Mouse (Mus musculus) kidney, adult 2 months (tissue): ENCODE measurements at regions not wholly inside any gene's neighbourhood (a gene's known extent, or its start where the extent isn't known, plus 50 kb on each side); places are given as distances from the start of the nearest gene placed in this dataset.

Experiments
- DNase-seq: peaks from one replicate; pipeline ENCODE4 v3.0.0; 2021
- H3K27ac ChIP-seq: fragments of 200-500 bp; 2 replicates; pipeline ENCODE4 v1.5.1; 2012; ENCODE audit warnings: low read depth, low read length, control low read depth, inconsistent platforms; ENCODE audit not compliant: insufficient read depth
- H3K27me3 ChIP-seq: fragments of 200-500 bp; replicated peaks from 2 replicates; pipeline ENCODE4 v1.6.1; 2012; ENCODE audit warnings: mild to moderate bottlenecking, moderate library complexity, low read length, inconsistent platforms; ENCODE audit not compliant: control insufficient read depth, insufficient read depth
- H3K36me3 ChIP-seq: fragments of 200-500 bp; 2 replicates; pipeline ENCODE4 v1.6.1; 2012; ENCODE audit warnings: mild to moderate bottlenecking, moderate library complexity, low read length, inconsistent platforms; ENCODE audit not compliant: control insufficient read depth, insufficient read depth
- H3K4me1 ChIP-seq: fragments of 200-500 bp; 2 replicates; pipeline ENCODE4 v1.6.1; 2011; ENCODE audit warnings: low read length; ENCODE audit not compliant: control insufficient read depth, insufficient read depth
- H3K4me3 ChIP-seq: fragments of 200-500 bp; 2 replicates; pipeline ENCODE4 v1.5.1; 2011; ENCODE audit warnings: mild to moderate bottlenecking, low read depth, low read length, control low read depth; ENCODE audit not compliant: insufficient read depth
- CTCF ChIP-seq: fragments of 200-500 bp; conservative IDR thresholded peaks from 2 replicates; pipeline ENCODE4 v1.5.1; 2011; ENCODE audit warnings: low read depth, mild to moderate bottlenecking, control low read depth, low read length, moderate library complexity, mixed read lengths; ENCODE audit not compliant: insufficient read depth, insufficient read length
- POLR2A ChIP-seq: fragments of 200-500 bp; IDR thresholded peaks from one replicate; pipeline ENCODE4 v1.6.1; 2011; ENCODE audit warnings: low read depth, low read length, control low read depth
- WGBS: fragments of 180-500 bp; shearing (Covaris S2); methylation state at CpG from one replicate; pipeline ENCODE4 v1.1.7; 2018; 5-methylcytosine and 5-hydroxymethylcytosine counted together

- H3K36me3 ChIP-seq, result no peaks in the 10 kb centered on the region
- H3K27me3 ChIP-seq, result no peaks in the 10 kb centered on the region
- no peak overlapping the region for H3K4me3 ChIP-seq
- TF ChIP-seq POLR2A (no peak), CTCF (no peak)
- no peaks in the 10 kb centered on the region for H3K4me1 ChIP-seq
- H3K27ac ChIP-seq, result no peak overlapping the region
- 85% methylated on average over 3 of the region's 3 CpGs for WGBS
- no peak for DNase-seq
These were observed 80.7 kb upstream of the Otogl start for GRCm38 (mm10) chr10:107992621-107993020.

- DNase-seq, result no peak
- no peaks in the 10 kb centered on the region for H3K36me3 ChIP-seq
- H3K27ac ChIP-seq, result no peak overlapping the region
- TF ChIP-seq POLR2A (no peak), CTCF (no peak)
- no peaks in the 10 kb centered on the region for H3K4me1 ChIP-seq
- H3K4me3 ChIP-seq, result no peak overlapping the region
- 83% methylated on average over 3 of the region's 3 CpGs for WGBS
- no peaks in the 10 kb centered on the region for H3K27me3 ChIP-seq
These were observed 78.6 kb upstream of the Otogl start for GRCm38 (mm10) chr10:107990557-107990956.

GRCm38 (mm10) chr10:107989913-107990312 lies 78.0 kb upstream of the Otogl start:
- TF ChIP-seq POLR2A (no peak), CTCF (no peak)
- Histone ChIP-seq H3K4me1 (no peaks in the 10 kb centered on the region), H3K27ac (no peak overlapping the region), H3K36me3 (no peaks in the 10 kb centered on the region), H3K4me3 (no peak overlapping the region), H3K27me3 (no peaks in the 10 kb centered on the region)
- WGBS, result 77% methylated on average over 2 of the region's 2 CpGs
- no peak for DNase-seq

GRCm38 (mm10) chr10:107982632-107983031 lies 70.7 kb upstream of the Otogl start:
- no peak for TF ChIP-seq CTCF
- TF ChIP-seq POLR2A, result no peak
- Histone ChIP-seq H3K36me3 (no peaks in the 10 kb centered on the region), H3K27me3 (no peaks in the 10 kb centered on the region), H3K4me1 (no peaks in the 10 kb centered on the region), H3K4me3 (no peak overlapping the region), H3K27ac (no peak overlapping the region)
- 86% methylated on average over 5 of the region's 5 CpGs for WGBS
- DNase-seq, result no peak

GRCm38 (mm10) chr10:107982082-107982481 lies 70.1 kb upstream of the Otogl start:
- TF ChIP-seq CTCF (no peak), POLR2A (no peak)
- Histone ChIP-seq H3K27ac (no peak overlapping the region), H3K27me3 (no peaks in the 10 kb centered on the region), H3K36me3 (no peaks in the 10 kb centered on the region), H3K4me1 (no peaks in the 10 kb centered on the region), H3K4me3 (no peak overlapping the region)
- no peak for DNase-seq
- 96% methylated on average over 1 of the region's 1 CpGs for WGBS

- Histone ChIP-seq H3K27ac (no peak overlapping the region), H3K36me3 (no peaks in the 10 kb centered on the region), H3K4me1 (no peaks in the 10 kb centered on the region), H3K27me3 (no peaks in the 10 kb centered on the region), H3K4me3 (no peak overlapping the region)
- DNase-seq, result no peak
- 96% methylated on average over 3 of the region's 3 CpGs for WGBS
- TF ChIP-seq CTCF, result no peak
- TF ChIP-seq POLR2A, result no peak
These were observed 64.5 kb upstream of the Otogl start for GRCm38 (mm10) chr10:107976392-107976965.

- Histone ChIP-seq H3K36me3 (no peaks in the 10 kb centered on the region), H3K4me1 (no peaks in the 10 kb centered on the region), H3K27ac (no peak overlapping the region), H3K27me3 (no peaks in the 10 kb centered on the region), H3K4me3 (no peak overlapping the region)
- TF ChIP-seq POLR2A (no peak), CTCF (no peak)
- DNase-seq, result no peak
These were observed 59.8 kb upstream of the Otogl start for GRCm38 (mm10) chr10:107971748-107972147.
